Mouse (Mus musculus): Measurements from ENCODE around the gene Klf2. TPM values are rescaled to one million over a fixed set of nuclear protein-coding genes. Genes with fewer than 3 reads are reported as not detected.

The Klf2 gene
- 0.06 and 0.12 TPM in 2 replicates for polyA plus RNA-seq (2012)

DNA sequence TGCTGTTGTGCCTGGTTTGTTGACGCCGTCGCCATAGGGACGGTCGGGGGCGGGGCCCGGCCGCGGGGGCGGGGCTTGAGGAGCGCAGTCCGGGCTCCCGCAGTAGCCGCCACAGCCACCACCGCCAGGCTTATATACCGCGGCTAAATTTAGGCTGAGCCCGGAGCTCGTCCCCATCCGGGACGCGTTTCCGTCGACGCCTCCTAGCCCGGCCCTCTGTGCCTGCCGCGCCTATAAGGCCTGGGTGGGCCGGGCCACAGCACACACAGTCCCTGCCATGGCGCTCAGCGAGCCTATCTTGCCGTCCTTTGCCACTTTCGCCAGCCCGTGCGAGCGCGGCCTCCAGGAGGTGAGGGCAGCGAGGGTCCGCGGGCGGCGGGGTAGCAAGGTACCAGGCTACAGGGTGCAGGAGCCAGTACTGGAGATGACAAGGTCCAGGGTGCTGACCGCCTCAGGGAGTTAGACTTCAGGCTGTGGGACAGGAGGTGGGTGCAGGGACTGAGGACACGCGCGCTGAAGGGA is at the start of gene Klf2:
TSS of gene Klf2 (plus strand) at position 233 of the 522 bp plus-strand sequence.
- no peak for TF ChIP-seq GATA1 (IDR thresholded peaks at IDR 0.05; ENCODE audit: low read length)

DNA sequence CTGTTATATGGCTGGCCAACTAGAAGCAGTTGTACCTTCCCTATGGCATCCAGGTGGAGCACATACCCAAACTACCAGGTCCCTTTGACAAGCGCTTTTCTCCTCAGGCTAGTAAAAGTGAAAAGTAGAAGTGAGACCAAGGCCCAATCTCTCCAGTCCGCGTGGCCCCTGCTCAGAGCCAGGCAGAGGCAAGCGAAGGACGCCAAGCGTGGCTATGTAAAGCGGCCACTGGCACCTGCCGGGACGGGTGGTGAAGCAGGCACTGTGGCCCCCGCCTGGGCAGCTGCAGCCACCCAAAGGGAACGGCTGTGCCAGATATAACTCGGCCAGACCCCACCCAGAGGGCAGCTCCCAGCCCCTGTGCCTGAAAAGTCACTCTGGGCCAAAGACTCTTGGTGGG is 48.2 kb upstream of the Klf2 start:
- TF ChIP-seq GATA1 (IDR thresholded peaks at IDR 0.05; ENCODE audit: low read length) = no peak

DNA sequence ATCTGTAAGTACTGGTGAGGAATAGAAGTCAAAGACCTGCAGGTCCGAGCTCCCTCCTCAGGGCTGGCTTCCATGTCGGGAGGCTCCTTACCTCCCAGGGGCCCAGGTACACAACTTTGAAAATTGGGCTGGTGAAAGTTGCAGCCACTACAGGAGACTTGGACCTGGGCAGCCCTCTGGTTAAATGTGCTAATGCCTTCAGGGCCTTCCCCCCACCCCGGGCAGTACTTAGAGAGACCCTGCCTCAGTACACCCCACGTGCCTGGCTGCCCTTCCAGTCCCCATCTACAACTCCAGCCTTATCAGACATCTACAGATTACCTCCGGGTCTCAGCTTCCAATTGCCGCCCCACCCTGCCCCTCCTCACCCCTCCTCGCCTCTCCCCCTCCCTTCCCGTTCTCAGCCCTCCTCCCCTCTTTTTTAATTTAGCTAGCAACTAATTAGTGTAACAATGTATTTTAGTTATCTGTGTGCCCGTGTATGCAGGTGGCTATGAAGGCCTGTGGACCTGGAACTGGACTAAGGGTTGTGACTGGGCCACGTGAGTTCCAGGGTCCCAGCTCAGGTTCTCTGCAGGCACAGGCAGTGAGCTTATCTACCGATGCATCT is 47.7 kb upstream of the Klf2 start:
- TF ChIP-seq GATA1 (IDR thresholded peaks at IDR 0.05; ENCODE audit: low read length) = no peak

DNA sequence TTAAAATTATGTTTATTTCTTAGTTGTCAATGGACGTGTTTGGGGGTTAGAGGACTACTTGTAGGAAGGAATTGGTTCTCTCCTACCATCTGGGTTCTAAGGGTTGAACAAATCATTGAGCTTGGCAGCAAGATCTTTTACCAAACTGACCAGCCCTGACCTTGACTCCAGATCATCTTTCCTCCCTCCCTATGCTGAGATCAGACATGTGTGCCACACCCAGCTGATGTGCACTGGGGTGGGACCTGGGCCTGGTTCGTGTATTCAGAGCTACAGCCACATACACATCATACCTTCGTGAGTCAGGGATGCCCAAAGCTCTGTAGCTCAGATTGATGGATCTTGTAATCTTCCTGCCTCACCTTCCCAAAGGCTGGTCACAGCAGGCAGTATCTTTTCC is 47.1 kb upstream of the Klf2 start:
- TF ChIP-seq GATA1 (IDR thresholded peaks at IDR 0.05; ENCODE audit: low read length) = no peak

DNA sequence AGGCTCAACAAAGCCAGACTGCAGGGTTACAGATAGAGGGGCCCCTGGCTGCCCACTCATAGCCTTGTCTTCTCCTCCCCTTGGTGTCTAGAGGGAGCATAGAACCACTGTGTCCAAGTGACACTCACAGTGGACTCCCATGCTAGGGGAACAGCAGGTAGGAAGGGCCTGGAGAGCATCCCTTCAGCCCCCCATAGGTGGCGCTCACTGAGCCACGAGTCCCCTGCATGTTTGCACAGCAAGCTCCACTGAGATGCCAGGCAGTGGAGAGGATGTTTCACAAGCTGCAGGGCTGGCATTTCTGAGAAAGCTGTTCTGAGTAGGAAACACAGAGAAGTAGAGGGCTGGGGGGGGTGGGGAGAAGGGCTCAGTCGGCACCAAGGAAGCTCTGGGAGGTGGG is 46.5 kb upstream of the Klf2 start:
- TF ChIP-seq GATA1 (IDR thresholded peaks at IDR 0.05; ENCODE audit: low read length) = no peak

DNA sequence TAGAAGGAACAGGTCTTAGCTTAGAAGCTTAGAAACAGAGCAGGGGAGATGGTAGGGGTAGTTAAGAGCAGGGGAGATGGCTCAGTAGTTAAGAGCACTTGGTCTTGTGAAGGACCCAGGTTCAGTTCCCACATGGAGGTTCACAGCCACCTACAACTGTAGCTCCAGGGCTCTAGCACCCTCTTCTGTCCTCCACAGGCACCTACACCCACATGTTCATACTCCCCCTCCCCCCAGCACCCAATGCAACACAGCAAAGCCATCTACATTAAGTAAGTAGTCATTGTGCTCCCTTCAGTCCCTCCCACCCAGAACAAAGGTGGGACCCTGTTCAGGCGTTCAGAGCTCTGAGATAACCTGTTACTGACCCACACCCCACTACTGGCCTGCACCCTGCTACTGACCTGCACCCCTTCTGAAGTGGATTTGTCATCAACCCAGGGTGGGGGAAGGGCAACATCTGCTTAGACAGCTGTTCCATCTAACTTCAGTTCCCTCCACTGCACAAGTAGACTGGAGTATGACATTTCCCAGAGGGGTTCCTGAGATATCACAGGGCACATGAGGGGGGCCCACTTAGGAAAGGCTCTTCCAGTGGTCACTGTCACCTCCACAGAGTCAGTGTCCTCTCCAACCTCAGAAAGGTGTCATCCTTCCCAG is 45.6 kb upstream of the Klf2 start:
- no peak for TF ChIP-seq GATA1 (IDR thresholded peaks at IDR 0.05; ENCODE audit: low read length)

DNA sequence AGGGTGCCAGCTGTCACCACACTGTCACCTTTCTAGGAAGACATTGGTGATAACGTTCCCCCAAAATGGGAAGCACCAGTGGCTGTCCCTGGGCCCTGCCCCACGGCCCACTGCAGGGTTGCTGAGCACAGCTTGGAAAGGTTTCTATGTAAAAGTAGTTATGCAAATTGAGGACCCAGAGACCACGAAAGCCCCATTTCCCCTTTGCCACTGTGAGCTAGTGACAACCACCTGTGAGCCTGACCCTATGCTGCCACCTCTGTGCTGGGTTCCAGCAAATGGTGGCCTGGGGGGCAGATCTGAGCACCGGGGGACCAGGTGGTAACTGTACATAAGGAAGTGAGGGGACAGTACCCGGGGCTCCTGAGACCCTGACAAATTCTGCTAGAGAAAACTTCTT is 45.0 kb upstream of the Klf2 start:
- TF ChIP-seq GATA1 (IDR thresholded peaks at IDR 0.05; ENCODE audit: low read length) = no peak

DNA sequence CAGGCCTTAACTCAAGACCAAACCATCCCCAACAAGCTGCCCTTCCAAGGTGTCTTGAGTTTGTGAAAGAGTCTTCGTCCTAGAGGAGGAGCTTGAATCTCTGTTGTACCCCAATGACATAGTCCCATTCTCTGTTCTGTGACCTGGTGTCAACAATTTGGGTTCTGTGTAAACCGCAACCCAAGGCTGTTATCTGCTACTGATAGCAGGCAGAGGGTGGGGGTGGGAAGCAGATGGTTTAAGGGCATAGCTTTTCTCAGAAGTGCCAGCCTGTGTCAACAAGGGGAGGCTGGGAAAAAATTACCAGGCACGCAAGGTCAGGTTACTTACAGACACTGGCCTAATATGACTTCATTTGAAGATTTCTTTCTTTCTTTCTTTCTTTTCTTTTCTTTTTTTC is 41.6 kb upstream of the Klf2 start:
- TF ChIP-seq GATA1 (IDR thresholded peaks at IDR 0.05; ENCODE audit: low read length) = peak; percentile 81

DNA sequence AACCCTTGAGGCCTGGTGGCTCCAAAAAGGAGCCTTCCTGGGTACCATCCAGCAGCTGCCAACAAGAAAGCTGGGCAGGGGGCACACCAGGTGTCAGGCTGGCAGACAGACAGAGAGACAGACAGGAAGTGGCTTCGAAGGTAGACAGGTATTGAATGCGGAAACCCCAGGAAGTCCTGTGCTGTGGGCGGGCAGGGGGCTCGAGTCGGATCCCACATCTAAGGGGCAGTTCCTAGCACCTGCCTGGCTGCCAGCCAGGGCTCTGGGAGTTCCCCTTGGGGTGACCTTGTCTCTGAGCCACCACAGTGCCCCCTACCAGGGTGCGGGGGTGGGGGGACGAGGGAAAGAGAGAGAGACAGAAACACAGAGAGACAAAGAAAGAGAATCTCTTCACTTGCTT is 39.7 kb upstream of the Klf2 start:
- TF ChIP-seq GATA1 (IDR thresholded peaks at IDR 0.05; ENCODE audit: low read length) = no peak

DNA sequence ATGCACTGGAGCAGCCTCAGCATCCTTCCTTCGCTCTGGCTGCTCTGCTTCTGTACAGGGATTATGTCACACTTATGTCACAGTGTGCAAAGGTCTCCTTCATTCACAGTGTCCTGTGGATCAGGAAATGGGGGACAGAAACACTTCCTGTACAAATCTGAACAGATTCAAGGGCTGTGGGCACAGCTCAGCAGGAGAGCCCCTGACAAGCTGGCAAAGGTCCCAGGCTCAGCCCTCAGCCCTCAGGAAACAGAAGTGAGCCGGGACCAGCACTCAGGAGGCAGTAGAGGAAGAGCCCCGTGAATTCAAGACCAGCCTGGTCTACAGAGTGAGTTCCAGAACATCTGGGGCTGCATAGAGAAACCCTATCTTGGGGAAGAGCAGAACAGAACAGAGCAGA is 37.2 kb upstream of the Klf2 start:
- TF ChIP-seq GATA1 (IDR thresholded peaks at IDR 0.05; ENCODE audit: low read length) = no peak

DNA sequence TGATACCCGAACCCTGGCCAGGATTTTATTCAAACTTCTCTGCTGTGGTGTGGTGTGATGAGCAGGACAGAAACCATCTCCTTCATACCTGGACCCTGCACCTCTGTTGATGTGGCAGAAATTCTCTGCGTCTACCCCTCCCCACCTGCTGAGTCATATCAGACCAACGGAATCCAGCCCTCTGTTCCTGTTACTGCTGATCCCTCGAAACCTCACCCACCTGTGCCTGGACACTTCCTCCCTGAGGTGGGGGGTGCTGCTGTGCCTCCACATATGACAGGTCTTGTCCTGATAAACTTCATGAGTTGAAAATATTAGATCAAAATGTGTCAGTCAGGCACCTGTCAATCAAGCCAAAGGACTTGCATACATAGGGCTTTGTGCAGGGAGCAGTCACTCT is 33.5 kb upstream of the Klf2 start:
- TF ChIP-seq GATA1 (IDR thresholded peaks at IDR 0.05; ENCODE audit: low read length) = no peak

DNA sequence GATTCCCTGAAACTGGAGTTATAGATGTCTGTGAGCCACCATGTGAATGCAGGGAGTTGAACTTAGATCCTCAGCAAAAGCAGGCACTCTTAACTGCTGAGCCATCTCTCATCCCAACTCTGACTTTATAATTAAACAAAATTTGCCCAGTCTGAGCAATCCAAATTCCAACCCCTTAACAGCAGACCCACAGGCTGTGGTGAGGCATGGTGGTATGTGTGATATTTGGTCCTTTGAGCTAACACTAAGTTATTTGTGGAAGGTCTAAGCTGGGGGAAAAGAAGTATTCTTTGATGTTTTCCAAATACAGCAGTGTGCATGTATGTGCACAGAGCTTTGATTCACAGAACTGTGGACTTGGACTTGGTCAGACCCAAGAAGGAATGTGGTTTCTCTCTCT is 29.8 kb upstream of the Klf2 start:
- no peak for TF ChIP-seq GATA1 (IDR thresholded peaks at IDR 0.05; ENCODE audit: low read length)

DNA sequence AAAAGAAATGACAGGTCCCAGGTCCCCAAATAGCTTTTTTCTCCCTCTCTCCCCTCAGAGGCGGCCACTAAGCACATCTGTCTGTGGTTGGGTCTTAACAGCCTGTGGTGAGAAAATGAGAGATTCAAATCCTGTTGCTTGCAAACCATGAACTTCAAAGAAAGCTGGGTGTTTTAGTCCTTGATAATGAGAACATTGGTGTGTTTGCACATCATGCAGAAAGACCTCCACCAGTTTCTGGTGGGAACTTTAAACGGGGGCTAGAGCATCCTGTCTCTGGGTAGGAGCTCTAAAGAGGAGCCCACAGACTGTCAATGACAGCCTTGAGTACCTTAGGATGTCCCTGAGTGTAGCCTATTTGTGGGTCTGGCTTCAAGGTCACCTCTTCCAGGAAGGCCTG is 27.7 kb upstream of the Klf2 start:
- TF ChIP-seq GATA1 (IDR thresholded peaks at IDR 0.05; ENCODE audit: low read length) = no peak

DNA sequence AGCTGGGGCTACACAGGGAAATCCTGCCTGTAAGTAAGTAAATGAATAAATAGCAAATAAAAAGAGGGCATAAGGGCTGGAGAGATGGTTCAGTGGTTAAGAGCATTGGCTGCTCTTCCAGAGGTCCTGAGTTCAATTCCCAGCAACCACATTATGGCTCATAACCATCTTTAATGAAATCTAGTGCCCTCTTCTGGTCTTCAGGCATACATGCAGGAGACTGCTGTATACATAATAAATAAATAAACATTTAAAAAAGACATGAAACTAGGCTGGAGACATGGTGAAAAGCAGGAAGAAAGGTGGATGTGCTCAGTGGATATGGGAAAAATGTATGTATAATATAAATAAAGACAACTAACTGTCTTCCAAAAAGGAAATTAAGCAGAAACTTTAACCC is 25.5 kb upstream of the Klf2 start:
- no peak for TF ChIP-seq GATA1 (IDR thresholded peaks at IDR 0.05; ENCODE audit: low read length)

DNA sequence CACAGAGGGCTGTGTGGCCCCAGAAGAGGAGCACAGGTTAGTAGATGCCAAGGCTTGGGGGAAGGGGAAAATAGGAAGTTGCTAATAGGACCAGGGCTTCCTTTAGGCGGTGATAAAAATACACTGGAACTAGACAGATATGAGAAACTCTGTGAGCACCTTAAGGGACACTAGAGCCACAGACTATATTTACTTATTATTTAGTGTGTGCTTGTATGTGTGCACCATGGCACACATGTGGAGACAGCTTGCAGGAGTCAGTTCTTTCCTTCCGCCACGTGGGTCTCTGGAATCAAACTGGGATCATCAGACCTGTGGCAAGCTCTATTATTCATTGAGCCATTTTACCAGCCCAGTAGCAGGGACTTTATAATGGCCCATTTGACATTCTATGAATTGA is 23.7 kb upstream of the Klf2 start:
- no peak for TF ChIP-seq GATA1 (IDR thresholded peaks at IDR 0.05; ENCODE audit: low read length)

DNA sequence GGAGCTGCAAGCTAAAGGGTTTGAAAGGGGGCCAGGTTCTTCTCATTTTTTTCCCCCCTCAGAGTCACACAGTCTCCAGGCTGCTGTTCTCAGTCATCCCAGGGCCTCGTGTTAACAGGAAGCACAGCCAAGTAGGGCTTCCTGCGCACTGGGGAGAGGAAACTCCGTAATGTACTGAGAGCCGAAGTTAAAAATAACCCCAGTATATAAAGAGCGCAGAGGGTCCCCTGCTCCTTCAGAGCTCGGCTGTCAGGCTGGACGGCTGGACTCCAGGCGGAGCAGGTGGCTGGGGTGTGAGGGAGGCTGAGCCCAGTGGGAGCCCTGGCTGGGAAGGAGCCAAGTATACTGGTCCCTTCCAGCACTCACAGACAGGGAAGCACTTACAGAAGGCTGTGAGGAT is 23.2 kb upstream of the Klf2 start:
- TF ChIP-seq GATA1 (IDR thresholded peaks at IDR 0.05; ENCODE audit: low read length) = no peak

DNA sequence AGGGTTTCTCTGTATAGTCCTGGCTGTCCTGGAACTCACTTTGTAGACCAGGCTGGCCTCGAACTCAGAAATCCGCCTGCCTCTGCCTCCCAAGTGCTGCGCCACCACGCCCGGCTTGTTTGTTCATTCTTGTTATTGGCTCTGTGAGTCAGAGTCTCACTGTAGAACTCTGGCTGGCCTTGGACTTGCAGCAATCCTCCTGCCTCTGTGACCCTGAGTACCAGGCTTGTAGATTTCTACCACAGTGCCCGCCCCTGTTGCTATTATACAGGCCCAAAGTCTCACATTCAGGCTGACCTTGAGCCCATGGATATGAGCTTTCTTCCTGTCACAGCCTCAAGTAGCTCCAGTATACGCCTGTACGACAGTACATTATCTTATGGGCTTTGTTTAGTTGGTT is 22.3 kb upstream of the Klf2 start:
- TF ChIP-seq GATA1 (IDR thresholded peaks at IDR 0.05; ENCODE audit: low read length) = no peak

All from G1E-ER4 (cell line).